Mouse (Mus musculus) cerebellum, postnatal 10 days (tissue): ENCODE measurements around the gene Kin.

Experiments
- DNase-seq, 2 experiments: peaks; one replicate each; pipeline ENCODE4 v3.0.0; 2021; ENCODE audit warnings: mixed read lengths in 2 of 2

The Kin gene

GRCm38 (mm10) chr2:10080310-10081010, at the start of gene Kin, which contains the start of gene Atp5c1:
Gene Kin (plus strand): TSS chr2:10080593.
Gene Atp5c1 (minus strand): TSS chr2:10080510.
- peak; percentile 98 for DNase-seq

GRCm38 (mm10) chr2:10033684-10034083, 46.7 kb upstream of the Kin start:
- no peak for DNase-seq

DNA sequence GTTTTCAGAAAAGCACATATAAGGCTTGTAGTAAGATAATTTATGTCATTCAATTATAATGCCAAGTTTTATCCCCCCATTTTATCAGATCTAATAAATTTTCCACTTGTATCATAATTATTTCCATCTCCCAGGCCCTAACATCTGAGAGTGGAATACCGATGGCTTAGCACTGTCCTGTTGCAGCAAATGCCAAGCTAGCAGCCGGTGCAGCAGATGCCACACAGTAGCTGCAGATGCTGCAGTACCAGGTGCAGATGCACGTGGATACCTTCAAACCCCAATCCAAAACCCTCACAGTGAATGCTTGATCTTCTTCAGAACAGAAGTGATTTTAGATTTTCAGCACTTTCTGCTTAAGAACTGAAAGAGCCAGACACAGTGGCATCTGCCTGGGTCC, 45.4 kb upstream of the Kin start:
- DNase-seq = peak; percentile 44 to 59

- DNase-seq = peak; percentile 59 to 62
Observed at GRCm38 (mm10) chr2:10047758-10048436, 32.5 kb upstream of the Kin start.

- peak; percentile 98 for DNase-seq
Observed at GRCm38 (mm10) chr2:10048461-10048860, 31.9 kb upstream of the Kin start, which contains the start of gene Taf3. Gene Taf3 (minus strand): TSS chr2:10048596.

GRCm38 (mm10) chr2:10049456-10049855, 30.9 kb upstream of the Kin start:
- no peak for DNase-seq

GRCm38 (mm10) chr2:10050878-10051277, 29.5 kb upstream of the Kin start:
- no peak for DNase-seq

DNA sequence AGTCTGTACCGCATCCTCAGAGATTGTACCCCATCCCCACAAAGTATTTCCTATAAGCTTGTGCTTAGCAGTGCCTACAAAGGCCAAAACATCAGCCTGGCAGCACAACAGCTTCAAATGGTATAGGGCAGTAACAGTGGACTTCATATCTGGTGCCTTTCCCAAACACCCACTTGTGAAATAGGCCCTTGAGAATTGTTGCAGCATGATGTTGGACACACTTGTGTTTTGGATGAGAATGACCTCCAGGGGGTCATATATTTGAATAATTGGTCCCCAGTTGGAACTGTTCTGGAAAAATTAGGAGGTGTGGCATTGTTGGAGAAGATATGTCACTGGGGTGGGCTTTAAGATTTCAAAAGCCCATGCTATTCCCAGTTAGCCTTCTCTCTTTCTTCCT, 28.4 kb upstream of the Kin start:
- no peak for DNase-seq

GRCm38 (mm10) chr2:10058836-10059235, 21.6 kb upstream of the Kin start:
- DNase-seq = no peak

DNA sequence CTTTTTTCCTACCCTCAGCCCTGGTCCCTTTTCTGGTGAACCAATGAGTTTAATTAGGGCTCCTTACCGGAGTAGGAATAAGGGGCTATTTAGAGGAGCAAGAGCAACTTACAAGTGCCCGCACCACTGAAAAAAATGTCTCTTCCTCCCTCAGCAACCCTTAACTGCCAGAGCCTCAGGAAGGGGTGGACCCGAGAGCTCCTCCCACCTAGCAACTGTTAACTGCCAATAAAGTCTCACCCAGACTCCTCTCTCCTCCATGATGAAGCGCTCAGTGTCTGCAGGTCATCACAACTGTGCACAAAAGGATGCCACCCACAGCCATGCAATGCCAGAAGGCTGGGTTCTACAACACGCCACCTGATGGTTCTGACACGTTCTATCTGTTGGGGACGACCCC, 8.6 kb upstream of the Kin start:
- no peak for DNase-seq

GRCm38 (mm10) chr2:10074470-10074869, 5.9 kb upstream of the Kin start:
- no peak for DNase-seq

DNA sequence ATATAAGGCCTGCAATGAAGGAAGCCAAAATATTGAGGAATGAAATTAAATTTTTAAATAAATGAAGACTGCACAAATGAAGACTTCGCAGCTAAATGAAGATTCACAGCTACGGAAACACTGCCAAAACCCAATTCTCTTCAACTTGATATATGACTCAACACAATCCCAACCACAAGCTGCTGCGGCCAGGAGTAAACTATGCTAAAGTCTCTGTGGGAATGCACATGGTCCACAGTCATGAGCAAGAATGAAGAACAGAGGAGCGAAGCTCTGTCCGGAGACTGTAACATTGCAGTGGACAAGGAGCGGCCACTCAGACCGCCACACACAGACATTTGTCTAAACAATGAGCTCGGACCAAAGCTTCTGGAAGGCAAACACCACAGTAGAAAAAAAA, 3.7 kb upstream of the Kin start:
- DNase-seq = no peak

- DNase-seq = no peak
Observed at GRCm38 (mm10) chr2:10079745-10080309, 566 bp upstream of the Kin start.

DNA sequence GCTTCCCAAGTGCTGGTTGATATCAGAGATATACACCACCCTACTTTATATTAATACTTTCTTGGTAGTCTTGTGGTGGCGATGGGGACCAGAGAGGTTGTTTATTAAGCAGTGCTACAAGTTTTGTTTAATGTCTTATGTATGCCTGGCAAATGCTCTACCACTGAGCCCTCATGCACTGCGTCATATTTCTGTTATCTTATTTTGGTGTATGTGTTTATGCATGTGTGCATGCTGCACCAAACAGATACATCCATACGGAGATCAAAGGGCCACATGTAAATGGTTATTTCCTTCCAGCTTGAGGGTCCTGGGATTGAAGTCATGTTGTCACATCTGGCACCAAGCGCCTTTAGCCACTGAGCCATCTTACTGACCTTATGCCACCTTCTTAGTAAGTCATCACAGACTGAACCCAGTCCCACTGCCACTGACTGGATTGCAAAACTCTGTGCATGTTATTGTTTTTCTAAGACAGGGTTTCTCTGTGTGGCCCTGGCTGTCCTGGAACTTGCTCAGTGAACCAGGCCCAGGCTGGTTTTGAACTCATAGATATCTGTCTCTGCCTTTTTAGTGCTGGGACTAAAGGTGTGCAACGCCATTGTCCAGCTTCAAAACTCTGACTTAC, 1.2 kb downstream of the Kin start:
- DNase-seq = no peak

DNA sequence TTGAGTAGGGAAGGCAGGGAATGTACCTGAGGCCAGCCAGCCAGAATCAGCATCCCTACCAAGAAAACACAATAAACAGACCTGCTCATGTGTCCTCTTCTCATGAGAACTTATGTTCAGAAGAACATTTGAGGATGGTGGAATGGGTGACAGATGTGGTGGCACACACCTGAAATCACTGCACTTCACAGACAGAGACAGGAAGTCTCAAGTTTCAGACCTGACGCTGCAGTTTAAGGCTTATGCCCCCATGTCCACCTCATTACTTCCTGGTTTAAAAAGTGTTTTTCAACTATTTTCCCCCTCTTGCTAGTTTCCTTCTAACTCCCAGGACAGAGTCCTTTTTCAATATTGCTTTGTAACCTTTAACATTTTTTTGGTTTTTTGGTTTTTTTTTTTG, 2.3 kb downstream of the Kin start:
- DNase-seq = no peak

- DNase-seq = no peak
Observed at GRCm38 (mm10) chr2:10087256-10087850, 7.0 kb downstream of the Kin start.

GRCm38 (mm10) chr2:10094327-10095100, 14.1 kb downstream of the Kin start:
- DNase-seq = no peak

- DNase-seq = peak; percentile 79 to 85
Observed at GRCm38 (mm10) chr2:10098598-10099215, 18.3 kb downstream of the Kin start.

GRCm38 (mm10) chr2:10100471-10100870, 20.1 kb downstream of the Kin start:
- no peak for DNase-seq

DNA sequence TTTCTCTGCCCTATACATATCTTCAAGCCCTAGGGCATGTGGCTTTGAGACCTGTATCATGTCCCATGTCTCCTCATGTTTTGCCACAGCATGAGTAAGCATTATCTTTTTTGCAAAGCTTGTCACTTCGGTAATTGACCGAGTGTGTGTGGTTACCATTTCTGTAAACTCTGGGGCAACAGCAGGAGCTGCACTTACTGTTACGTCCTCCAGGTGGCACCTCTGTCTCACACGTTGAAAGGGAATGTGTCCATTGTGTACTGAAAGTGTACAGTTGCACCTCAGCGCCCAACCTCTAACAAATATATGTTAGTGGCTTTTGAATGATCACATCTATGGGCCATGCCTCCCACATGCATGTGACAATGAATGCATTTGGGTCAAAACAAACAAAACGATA, 20.8 kb downstream of the Kin start:
- peak; percentile 66 to 68 for DNase-seq

DNA sequence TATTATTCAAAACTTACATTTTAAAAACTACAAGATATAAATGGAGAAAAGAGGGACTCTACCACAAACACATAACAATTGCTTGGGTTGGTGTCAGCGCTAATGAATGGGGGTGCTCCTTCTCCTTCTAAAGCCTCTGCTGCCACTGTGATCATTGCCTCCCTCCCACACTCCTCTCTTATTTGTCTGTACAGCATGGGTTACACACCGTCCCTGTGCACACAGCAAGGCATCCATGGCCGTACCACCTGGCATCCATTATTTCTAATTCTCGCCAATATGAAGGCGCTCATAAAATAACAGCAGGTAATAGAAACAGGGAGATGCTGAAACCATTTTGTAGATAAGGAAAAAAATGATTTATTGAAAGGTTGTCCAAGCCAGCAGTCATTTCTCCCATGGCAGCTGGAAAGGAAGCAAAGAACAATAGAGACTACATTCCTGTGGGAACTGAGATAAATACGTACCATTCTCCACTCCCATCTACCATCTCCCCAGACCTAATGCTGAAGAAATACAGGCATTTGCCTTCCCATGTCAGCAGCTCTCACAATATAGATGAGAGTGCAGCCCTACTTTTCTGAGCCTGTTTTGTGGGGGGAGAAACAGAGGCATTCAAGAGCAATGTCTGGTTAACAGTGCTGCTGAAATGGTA, 28.3 kb downstream of the Kin start:
- DNase-seq = no peak
